Mouse (Mus musculus) CH12.LX (cell line): ENCODE measurements around the gene Ggact.

ENCODE experiments used
- CHD2 ChIP-seq: IDR thresholded peaks from 2 replicates; pipeline ENCODE4 v1.6.1; 2011; ENCODE audit warnings: low read length, improper control_type of control experiment
- CTCF ChIP-seq, 2 experiments: IDR thresholded peaks in 1 of 2; conservative IDR thresholded peaks in 1 of 2; 2 replicates each; pipeline ENCODE4 v1.5.1; 2011 to 2012; ENCODE audit warnings: low read depth in 2 of 2, low read length in 2 of 2, improper control_type of control experiment in 1 of 2, inconsistent platforms in 1 of 2, mild to moderate bottlenecking in 1 of 2, moderate library complexity in 1 of 2
- NELFE ChIP-seq: IDR thresholded peaks from 2 replicates; pipeline ENCODE4 v1.6.1; 2011; ENCODE audit warnings: low read depth, low read length, improper control_type of control experiment
- POLR2A ChIP-seq: IDR thresholded peaks from 2 replicates; pipeline ENCODE4 v1.6.1; 2011; ENCODE audit warnings: low read depth, mild to moderate bottlenecking, improper control_type of control experiment, low read length
- ZMIZ1 ChIP-seq: IDR thresholded peaks from 2 replicates; pipeline ENCODE4 v1.6.1; 2012; ENCODE audit warnings: low read depth, mild to moderate bottlenecking, inconsistent platforms, low read length, improper control_type of control experiment

DNA sequence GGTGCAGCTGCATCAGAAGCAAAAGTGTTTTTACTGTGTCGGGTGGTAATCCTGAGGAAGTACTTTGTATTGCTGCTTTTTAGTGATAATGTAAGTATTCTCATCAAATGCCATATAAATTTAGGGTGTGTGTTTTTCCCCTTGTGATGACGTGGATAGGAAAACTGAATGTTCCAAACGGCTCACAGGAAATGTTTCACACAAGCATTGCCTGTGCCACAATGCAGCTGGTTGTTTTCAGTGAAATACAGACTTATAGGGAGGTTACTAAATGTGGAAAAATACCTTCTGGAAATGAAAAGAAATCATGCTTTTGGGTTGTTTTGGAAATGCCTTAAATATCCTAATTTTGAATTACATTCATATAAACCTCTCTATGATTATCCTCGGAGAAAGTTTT is 128.9 kb downstream of the Ggact start:
- no peak for TF ChIP-seq CTCF (conservative IDR thresholded peaks at IDR 0.05 in 1 of 2, IDR thresholded peaks at IDR 0.05 in 1 of 2; ENCODE audit: low read depth in 2 of 2, low read length in 2 of 2)
- no peak for TF ChIP-seq POLR2A
- no peak for TF ChIP-seq CHD2
- TF ChIP-seq NELFE = no peak
- TF ChIP-seq ZMIZ1 = no peak
